Mouse (Mus musculus) large intestine, adult 2 months (tissue): ENCODE results near the gene Galns. TPM values are rescaled to one million over a fixed set of nuclear protein-coding genes. Genes with fewer than 3 reads are reported as not detected.
"Not testable (repeated sequence)": the region's sequence is repeated elsewhere in the genome, so short reads cannot be mapped to it uniquely, and the experiment has no call there.

Experiments used
- DNase-seq: peaks from one replicate; pipeline ENCODE4 v3.0.0-alpha.2; 2012; ENCODE audit warnings: low read depth, low spot score
- WGBS: fragments of 180-500 bp; shearing (Covaris S2); methylation state at CpG from one replicate; pipeline ENCODE4 v1.1.7; 2018; 5-methylcytosine and 5-hydroxymethylcytosine counted together
- polyA plus RNA-seq: library from polyadenylated mRNA; depleted of rRNA; stranded (reverse); fragments of >200 nt; gene quantifications from 2 replicates; pipeline ENCODE4 v1.2.3, GENCODE M21; 2012

The Galns gene
- polyA plus RNA-seq, 1 experiment, result 19.1 TPM

DNA sequence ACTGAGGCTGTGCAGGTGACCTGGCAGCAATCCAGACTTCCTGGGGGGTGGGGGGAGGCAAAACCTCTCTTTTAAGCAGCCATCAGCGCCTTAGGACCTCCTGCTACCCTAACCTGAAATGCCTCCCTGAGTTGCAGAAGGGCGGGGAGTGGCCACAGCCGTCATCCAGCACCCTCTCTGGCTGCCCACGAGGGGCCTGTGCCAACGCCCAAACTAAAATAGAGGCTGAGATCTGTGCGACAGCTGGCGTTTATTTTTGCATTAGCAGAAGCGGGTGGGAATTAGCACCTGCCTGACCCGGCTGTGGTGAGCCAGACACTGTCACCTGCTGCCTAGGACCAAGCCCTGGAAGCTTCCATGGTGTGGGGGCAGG, 25.5 kb upstream of the Galns start:
- 25% methylated on average over 9 of the region's 9 CpGs for WGBS
- no peak for DNase-seq

DNA sequence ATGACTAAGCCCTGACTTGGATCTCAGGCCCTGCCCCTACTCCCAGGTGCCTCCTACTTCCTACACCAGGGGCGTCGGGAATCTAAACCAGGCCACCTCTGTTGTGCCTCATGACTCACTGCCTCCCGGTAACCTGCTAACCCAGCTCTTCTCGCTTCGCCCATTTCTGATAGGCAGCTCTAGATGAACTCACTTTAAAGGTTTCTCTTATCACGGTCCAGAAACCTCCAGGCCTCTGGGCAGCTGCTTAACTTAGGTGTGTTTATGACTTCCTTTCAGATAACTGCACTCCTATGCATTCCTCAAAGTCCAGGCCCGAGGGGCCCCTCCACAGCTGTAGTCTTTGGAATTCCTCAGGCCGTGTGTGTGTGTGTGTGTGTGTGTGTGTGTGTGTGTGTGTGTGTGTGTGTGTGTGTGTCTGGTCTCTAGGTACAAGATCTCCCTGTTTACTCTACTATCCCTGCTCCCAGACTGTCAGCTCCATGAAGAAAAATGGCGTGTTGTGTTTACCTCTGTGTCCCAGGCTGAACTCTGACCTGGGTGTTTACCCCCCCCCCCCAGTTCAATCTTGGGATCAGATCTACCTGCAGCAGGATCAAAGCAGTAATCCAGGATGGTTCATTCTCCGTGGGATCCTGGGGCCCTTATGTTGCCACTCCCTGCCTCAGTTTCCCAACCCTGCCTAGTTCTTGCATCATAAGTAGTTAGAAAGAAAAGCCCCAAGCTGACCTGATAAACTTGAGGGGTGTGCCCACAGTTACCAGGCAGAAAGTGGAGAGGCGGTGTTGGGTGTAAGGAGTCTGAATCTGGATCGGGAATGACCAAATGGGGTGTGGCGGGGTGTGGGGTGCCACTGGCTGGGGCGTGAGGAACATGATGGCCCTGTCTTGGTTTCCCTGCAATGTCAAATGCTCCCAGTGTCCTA, 24.9 kb upstream of the Galns start:
- whole genome bisulfite sequencing, result 29% methylated on average over 14 of the region's 14 CpGs
- DNase-seq, result peak; percentile 48

DNA sequence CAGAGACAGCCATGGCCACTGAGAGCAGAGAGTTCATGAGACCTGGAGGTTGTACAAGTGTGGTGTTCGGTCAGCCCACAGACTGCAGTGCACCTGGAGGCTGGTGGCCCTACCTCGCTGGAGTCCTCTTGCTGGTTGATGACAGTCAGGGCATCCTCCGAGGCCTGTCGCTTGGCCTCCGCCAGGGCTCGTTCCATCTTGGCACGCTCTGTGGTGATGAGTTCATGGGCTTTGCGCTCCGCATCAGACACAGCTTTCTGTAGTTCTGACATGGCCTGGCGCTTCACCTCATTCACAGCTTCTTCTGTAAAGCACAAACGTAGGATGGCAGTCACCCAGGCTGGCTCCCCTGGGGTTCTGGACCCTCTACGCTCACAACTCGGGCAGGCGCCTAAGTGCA, 21.9 kb upstream of the Galns start:
- DNase-seq, result no peak
- WGBS, result 95% methylated on average over 14 of the region's 14 CpGs

DNA sequence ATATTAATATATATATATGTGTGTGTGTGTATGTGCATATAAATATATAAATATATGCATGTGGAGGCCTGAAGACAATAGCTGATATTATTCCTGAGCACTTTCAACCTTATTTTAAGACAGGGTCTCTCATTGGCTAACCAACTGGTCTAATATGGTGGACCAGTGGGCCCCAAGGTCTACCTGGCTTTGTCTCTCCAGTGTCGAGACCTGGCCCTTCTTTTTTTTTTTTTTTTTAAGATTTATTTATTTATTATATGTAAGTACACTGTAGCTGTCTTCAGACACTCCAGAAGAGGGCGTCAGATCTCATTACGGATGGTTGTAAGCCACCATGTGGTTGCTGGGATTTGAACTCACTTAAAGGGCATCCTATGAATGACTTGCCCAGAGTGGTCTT, 20.9 kb upstream of the Galns start:
- WGBS, result 66% methylated on average over 3 of the region's 3 CpGs

DNA sequence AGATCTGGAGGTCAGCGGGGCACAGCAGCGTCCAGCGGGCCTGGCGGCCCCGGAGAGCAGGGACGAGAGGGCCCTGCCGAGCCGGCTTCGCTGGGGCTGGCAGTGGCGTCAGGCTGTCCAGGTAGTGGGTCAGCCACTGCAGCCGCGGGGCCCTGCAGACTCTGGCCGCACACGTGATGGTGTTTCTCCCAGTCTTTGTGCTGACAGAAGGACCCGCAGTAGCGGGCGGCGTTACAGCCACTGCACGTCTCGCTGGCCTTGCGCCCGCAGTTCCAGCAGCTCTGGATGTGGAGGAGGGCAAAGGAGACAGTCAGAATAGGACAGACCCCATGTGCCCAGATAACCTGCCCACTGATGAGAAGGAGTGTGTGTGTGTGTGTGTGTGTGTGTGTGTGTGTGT, 19.4 kb upstream of the Galns start:
- 54% methylated on average over 22 of the region's 22 CpGs for WGBS
- DNase-seq, result no peak

More for the DNA sequence above, 20.9 kb upstream of the Galns start:
- DNase-seq, result not testable (repeated sequence)

DNA sequence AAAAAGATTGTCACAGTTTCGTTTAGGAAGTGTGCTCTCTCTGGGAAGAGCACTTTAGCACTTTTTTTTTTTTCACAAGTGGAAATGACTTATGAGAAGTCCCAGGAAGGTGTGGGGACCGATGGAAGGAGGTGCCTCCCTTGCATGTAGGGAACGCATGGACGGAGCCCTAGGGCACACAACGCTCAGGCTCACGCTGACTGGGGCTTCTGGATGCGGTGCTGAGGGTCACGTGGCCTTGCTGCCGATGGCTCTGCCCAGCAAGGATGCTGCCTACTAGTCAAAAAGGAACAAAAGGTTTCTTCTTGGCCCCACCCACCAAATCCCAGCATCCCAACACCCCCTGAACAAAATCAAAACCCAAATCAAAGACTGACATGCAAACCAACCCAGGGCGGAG, 18.1 kb upstream of the Galns start:
- WGBS, result 71% methylated on average over 10 of the region's 10 CpGs
- DNase-seq, result no peak

DNA sequence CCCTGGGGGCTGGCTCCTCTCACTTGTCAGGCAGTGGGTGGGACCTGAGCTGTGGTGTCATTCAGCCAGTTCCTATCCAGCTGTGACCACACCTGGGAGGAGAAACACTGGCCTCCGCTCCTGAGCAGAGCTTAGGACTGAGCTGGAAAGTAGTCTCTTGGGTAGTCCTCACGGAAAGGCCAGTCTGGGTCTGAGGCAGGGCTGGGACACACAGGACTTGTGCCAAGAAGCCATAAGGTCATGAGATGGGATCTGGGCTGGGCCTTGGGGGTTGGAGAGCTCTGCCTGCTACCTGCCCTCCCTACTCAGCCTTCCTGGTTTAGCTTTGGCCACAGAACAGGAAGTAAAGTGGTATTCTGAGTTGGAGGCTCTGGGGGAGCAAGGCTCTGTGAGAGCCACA, 15.6 kb upstream of the Galns start:
- DNase-seq, result no peak
- WGBS, result 69% methylated on average over 2 of the region's 2 CpGs

DNA sequence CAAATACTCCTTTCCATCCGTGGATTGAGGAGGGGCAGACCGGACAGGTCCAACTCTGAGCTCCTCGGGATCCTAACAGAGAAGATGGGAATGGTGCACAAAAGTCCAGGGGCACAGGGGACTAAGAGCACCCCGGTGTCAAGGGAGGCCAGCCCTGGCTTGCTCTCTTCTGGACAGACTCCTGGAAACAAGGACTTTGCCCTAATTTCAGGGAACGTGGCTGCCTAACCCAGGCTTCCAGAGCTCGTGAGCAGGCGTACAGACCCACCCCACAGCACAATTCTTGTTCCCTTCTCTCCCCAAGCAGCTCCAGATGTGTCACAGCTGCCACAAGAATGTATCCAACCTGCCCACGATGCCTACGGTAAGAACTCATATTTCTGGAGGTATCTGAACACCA, 14.5 kb upstream of the Galns start:
- DNase-seq, result no peak
- WGBS, result 47% methylated on average over 9 of the region's 9 CpGs

DNA sequence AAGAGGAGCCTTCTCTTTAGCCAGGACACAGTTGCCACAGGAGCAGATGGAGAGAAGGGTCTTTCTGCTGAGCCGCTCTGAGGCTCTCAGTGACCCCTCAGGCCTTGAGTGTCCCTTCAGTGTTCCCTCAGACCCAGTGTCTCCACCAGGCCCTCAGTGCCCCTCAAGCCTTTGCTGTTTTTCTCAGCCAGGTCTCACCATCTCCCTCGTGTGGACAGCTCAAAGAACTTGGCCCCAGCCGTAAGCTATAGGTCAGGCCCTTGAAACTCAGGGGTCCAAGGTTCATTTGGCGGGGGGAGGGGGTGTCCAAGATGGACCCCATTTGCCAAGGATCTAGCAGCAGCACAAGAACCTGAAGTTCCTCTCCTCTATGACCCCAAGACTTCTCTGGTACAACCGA, 13.4 kb upstream of the Galns start:
- DNase-seq, result no peak
- 71% methylated on average over 5 of the region's 5 CpGs for WGBS

DNA sequence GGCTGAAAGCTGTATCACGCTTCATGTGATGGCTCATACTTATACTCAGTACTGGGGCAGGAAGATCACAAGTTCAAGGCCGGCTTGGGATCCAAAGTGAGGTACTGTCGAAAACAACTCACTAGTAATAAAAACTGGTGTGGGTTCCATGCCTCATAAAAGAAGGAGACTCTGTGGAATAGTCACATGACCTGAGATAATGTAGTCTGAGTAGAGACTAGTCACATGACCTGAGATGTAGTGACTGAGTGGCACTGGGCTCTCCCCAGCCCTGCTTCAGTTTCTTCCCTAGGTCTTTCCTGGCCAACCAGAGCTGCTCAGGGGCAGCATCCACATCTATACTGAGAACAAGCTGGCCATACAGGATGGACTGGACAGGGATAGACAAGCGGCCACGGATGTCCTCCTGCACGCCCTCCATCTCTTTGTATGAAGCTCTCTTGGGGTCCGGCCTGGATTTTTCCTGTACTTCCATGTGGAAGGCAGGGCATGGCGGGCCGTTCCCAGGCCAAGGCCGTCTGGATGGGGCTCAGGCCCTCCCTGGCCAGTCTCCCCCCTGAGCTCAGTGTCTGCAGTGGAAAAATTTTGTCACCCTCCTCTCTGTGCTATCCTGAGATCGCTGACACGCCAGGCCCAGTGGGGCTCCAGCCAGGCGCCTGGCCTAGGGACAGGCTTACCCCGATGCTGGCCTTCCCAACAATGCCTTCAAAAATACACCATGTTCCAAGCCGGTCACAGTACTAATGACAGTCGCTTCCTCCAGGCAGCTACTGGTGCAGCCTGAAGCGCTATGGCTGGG, 12.8 kb upstream of the Galns start:
- no peak for DNase-seq
- WGBS, result 84% methylated on average over 17 of the region's 17 CpGs

DNA sequence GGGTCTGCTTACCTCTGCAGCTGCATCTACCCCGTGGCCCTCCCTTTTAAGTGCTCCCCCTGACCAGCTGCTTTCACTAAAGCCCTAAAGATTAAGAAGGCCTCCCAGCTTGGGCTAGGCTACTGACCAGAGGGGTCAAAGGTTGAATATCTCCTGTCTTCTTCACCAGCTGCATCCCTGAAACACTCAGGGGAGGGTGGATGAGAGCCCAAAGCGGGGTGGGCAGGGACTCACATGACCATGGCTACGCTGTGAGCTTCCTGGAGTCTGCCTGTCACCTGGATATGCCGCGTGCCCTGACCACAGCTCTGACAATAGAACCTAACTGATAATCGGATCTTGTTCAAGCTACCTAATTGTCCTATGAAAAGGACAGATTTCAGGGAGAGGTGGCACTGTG, 11.5 kb upstream of the Galns start, which contains the start of gene Pabpn1l:
Pabpn1l (minus strand) TSS at position 13 of the 400 bp plus-strand sequence.
- 54% methylated on average over 6 of the region's 6 CpGs for WGBS
- no peak for DNase-seq

DNA sequence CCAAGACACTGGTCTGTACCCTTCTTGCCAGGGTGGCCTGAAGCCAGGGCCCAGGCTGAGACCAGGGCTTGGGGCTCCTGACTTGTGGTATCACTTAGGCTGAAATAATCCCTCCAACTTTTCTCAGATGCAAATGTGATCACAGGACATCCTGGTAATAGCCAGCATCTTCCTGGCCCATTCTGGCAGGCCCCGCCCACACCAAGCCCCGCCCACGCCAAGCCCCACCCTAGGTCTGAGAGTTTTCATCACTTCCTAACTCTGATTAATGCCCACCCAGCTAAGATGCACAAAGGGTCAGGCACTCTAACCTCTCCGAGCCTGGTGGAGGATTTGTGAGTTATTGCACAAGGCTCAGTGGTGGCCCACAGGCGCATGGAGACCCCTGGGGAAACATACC, 9.2 kb upstream of the Galns start:
- 40% methylated on average over 5 of the region's 5 CpGs for WGBS
- DNase-seq, result no peak

DNA sequence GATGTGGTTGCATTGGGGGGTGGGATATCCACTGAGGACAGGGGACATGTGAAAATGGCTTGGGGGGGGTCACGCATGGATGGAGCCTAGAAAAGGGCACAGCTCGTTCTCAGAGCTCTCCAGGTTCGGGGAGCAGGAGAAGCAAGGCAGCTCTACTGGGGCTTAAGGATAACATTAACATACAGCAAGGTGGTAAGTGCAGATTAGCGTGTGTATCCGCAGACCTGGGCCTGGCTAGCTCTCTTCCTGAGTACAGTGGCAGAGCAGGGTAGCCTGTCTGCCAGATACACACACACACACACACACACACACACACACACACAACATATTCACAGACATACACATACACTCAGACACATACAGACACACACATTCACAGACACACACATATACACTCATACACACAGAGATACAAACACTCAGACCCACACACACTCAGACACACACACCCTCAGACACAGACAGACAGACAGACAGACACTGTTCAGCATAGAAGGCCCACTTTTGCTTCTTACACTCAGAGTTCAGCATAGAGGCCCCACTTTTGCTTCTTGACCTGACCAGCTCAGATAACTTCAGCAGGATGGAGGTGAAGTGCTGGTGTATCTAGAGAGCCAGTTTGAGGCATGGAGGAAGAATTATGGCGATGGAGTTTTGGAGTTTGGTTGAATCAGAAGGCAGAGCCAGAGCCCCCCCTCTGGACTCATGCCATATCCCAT, 7.6 kb upstream of the Galns start:
- no peak for DNase-seq
- 78% methylated on average over 6 of the region's 6 CpGs for WGBS

DNA sequence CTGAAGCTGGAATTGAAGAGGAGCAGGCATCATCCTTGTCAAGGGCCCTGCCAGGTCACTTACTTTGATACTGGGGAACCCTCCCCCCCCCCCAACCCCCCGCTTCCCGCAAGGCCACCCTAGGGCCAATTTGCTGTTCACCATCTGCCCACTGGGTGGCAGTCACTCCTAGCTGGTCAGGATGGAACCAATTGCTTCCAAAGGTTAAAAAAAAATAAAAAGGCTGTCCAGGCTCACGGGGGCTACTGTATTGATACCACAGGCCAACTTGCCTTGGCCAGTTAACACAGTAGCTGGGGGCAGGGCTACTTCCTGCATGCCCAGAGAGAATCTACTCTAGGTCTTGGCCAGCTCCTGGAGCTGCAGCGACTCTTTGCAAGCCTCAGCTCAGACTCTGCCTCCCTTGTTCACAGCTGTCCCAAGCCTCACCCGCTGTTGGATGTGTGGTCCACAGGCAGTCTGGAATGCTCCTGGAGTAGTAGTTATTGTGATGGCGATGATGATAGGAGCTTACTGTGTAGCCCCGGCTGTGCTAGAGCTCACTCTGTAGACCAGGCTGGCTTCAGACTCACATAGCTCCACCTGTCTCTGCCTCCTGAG, 6.8 kb upstream of the Galns start:
- no peak for DNase-seq
- 37% methylated on average over 5 of the region's 7 CpGs for WGBS

DNA sequence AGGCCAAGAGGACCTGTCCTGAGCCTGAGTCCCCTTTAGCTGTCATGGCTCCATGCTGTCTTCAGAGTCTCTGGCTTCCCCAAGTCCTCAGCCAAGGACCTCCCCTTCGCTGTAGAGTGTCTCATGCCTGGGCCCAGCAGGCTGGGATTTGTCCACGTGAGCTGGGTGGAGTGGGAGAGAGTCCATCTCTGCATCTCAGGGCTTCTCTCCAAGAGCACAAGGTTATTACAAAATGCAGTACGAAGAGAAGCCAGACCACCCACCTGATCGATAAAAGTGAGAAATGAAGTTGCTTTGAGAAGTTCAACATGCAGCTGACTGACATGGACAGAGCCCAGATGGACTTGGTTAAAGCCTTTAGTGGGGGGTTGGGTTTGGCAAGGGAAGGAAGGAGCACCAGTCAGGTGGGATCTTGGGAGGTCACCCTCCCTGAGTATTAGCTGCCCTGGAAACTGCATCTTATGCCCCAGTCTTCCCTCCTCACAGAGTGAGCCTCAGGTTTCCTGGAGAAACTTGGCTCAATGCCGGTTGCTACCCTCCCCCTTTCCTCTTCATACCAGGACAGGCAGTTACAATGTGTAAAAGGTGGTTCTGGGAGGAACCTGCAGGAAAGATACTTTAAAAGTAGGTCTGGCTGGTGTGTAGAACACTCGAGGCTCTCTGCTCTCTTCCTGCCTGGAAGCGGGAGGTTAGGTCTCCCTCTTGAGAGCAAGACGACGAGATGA, 5.1 kb upstream of the Galns start:
- WGBS, result 67% methylated on average over 9 of the region's 9 CpGs
- DNase-seq, result no peak

DNA sequence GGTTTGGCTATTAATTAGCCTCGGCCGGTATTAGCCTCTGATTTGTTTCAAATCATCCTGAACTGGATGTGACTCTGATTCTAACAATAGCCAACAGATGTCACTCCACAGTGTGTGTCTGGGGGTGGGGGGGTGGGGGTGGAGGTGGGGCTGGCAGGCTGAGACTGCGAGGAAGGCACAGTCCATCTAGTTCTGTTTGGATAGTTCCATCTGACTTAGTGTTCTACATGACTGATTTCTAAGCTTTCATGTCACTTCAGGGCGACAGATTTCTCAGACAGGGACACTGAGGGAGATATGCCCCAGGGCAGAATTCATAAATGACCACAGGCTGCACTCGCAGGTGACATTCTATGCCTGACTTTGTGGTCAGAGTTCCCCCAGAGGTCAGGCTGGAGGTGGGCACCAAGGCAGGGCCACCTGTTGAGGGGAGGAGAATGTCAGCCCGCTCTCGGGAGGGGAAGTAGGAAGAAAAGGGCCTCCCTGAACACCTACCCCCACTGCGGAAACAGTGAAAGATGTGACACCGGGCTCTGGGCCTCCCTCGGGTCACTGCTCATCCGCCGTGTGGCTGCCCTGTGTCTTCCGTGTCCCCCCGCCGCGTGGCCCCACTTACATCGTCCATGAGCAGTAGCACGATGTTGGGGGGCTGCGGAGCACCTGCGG, 518 bp downstream of the Galns start:
- no peak for DNase-seq
- WGBS, result 5% methylated on average over 20 of the region's 20 CpGs

DNA sequence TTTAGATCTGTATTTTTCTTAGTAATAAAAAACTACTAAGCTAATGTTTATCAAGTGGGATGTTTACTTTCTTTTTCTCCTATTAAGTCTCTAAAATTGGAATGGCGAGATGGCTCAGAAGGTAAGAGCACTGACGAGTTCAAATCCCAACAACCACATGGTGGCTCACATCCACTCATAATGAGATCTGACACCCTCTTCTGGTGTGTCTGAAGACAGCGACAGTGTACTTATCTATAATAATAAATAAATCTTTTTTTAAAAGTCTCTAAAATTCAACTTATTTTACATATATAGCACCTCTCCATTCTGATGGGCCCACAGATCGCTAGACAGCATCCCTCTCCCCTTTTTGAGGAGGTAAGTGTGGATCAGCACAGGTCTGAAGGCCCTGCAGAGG, 1.1 kb downstream of the Galns start:
- WGBS, result 69% methylated on average over 4 of the region's 4 CpGs
- DNase-seq, result no peak

DNA sequence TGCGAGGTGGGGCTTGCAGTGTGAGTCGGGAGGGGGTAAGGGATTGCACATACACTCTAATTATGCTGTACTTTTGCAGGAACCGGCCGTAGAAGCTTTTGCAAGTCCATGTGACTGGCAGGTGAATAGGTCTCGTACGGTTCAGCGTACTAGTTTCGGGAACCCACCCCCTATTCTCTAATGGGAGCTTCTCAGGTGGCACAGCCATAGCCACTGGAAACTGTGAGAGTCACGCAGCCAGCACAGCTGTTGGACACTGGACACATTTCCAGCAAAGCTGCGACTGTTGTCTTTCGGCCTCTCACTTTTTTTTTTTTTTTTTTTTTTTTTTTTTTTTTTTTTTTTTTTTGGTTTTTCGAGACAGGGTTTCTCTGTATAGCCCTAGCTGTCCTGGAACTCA, 4.5 kb downstream of the Galns start:
- DNase-seq, result no peak
- 90% methylated on average over 11 of the region's 12 CpGs for WGBS

DNA sequence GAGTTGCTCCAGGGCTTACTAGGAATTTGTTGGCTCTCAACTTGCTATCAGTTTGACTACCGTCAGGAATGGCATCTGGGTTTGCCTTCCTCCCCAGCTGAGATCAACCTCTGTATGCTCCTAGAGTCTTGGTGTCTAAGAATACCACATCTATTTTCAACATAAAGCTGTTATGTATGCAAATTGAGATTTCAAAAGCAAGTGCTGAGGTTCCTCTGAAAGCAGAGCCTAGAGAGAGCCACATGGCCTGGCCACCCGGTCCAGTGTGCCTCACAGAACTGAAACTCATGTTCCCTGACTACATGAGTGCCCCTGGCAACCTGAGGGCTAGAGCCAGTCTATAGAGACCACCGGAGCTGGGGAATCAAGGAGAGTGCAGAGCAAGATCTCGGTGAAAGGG, 5.9 kb downstream of the Galns start:
- 90% methylated on average over 4 of the region's 4 CpGs for WGBS
- DNase-seq, result no peak
